Mouse (Mus musculus) MEL (cell line): ENCODE results near the gene Chst4.

Experiments used
- CHD2 ChIP-seq: IDR thresholded peaks from 2 replicates; pipeline ENCODE4 v1.6.1; 2011; ENCODE audit warnings: low read length, improper control_type of control experiment
- CTCF ChIP-seq, 3 experiments: IDR thresholded peaks in 2 of 3; conservative IDR thresholded peaks in 1 of 3; 2 replicates each; pipeline ENCODE4 v1.5.1; 2011 to 2012; ENCODE audit warnings: low read length in 3 of 3, low read depth in 2 of 3, mild to moderate bottlenecking in 2 of 3, improper control_type of control experiment in 1 of 3, inconsistent platforms in 1 of 3, mixed read lengths in 1 of 3, moderate library complexity in 1 of 3; ENCODE audit not compliant: control insufficient read depth in 1 of 3, insufficient read depth in 1 of 3, poor library complexity in 1 of 3, severe bottlenecking in 1 of 3
- EP300 ChIP-seq, 2 experiments: IDR thresholded peaks; 2 replicates each; pipeline ENCODE4 v1.6.1; 2011; ENCODE audit warnings: improper control_type of control experiment in 2 of 2, low read length in 2 of 2, low read depth in 1 of 2, mild to moderate bottlenecking in 1 of 2
- GATA1 ChIP-seq: IDR thresholded peaks from 2 replicates; pipeline ENCODE4 v1.6.1; 2011; ENCODE audit warnings: low read depth, low read length, improper control_type of control experiment
- HCFC1 ChIP-seq: IDR thresholded peaks from 2 replicates; pipeline ENCODE4 v1.6.1; 2012; ENCODE audit warnings: low read depth, mild to moderate bottlenecking, inconsistent platforms, low read length, improper control_type of control experiment, moderate library complexity
- MAFK ChIP-seq: IDR thresholded peaks from 2 replicates; pipeline ENCODE4 v1.6.1; 2011; ENCODE audit warnings: low read depth, mild to moderate bottlenecking, low read length, improper control_type of control experiment, borderline replicate concordance
- MAZ ChIP-seq: IDR thresholded peaks from 2 replicates; pipeline ENCODE4 v1.6.1; 2012; ENCODE audit warnings: low read depth, mild to moderate bottlenecking, inconsistent platforms, low read length, improper control_type of control experiment
- NELFE ChIP-seq: IDR thresholded peaks from 2 replicates; pipeline ENCODE4 v1.6.1; 2011; ENCODE audit warnings: low read depth, low read length, improper control_type of control experiment
- POLR2A ChIP-seq, 2 experiments: IDR thresholded peaks; 2 replicates each; pipeline ENCODE4 v1.6.1; 2011 to 2012; ENCODE audit warnings: low read length in 2 of 2, mild to moderate bottlenecking in 2 of 2, control low read depth in 1 of 2, improper control_type of control experiment in 1 of 2, low read depth in 1 of 2, moderate library complexity in 1 of 2; ENCODE audit not compliant: control insufficient read depth in 1 of 2, insufficient read depth in 1 of 2, poor library complexity in 1 of 2
- POLR2AphosphoS5 ChIP-seq: IDR thresholded peaks from 2 replicates; pipeline ENCODE4 v1.6.1; 2012; ENCODE audit warnings: low read depth, borderline replicate concordance, mild to moderate bottlenecking, inconsistent platforms, low read length, moderate library complexity, mixed read lengths
- TCF12 ChIP-seq: IDR thresholded peaks from 2 replicates; pipeline ENCODE4 v1.6.1; 2014; ENCODE audit warnings: low read depth, mild to moderate bottlenecking, inconsistent platforms, low read length, improper control_type of control experiment, moderate library complexity
- ZMIZ1 ChIP-seq: IDR thresholded peaks from 2 replicates; pipeline ENCODE4 v1.6.1; 2012; ENCODE audit warnings: low read depth, mild to moderate bottlenecking, inconsistent platforms, low read length, improper control_type of control experiment, moderate library complexity

DNA sequence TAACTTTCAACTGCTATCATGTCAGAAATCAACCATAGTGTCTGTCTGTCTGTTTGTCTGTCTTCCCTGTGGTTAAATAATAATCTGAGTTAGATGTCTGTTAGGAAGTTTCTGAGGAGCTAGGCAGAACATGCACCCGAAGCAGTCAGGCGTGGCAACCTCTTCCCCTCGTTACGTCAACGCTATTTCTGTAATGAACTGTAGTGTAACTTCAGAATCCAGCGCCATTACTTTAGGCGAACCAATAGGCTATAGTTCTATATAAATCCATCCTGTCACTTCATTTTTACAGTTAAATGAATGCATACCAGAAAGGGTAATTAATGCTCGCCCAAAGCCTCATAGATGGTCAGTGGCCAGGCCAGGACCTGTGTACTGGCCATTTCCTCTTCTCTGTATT lies 35.0 kb upstream of the Chst4 start:
- TF ChIP-seq CTCF (IDR thresholded peaks at IDR 0.05 in 2 of 3, conservative IDR thresholded peaks at IDR 0.05 in 1 of 3; ENCODE audit: control insufficient read depth in 1 of 3, insufficient read depth in 1 of 3, low read depth in 2 of 3, low read length in 3 of 3, poor library complexity in 1 of 3, severe bottlenecking in 1 of 3) (no peak), HCFC1 (no peak), EP300 (IDR thresholded peaks at IDR 0.05; ENCODE audit: low read depth in 1 of 2, low read length in 2 of 2) (no peak), POLR2A (IDR thresholded peaks at IDR 0.05; ENCODE audit: control insufficient read depth in 1 of 2, insufficient read depth in 1 of 2, low read depth in 1 of 2, low read length in 2 of 2, poor library complexity in 1 of 2) (no peak), POLR2AphosphoS5 (no peak), MAFK (no peak), MAZ (no peak), NELFE (no peak), CHD2 (no peak), TCF12 (no peak), GATA1 (no peak), ZMIZ1 (no peak)
